Mouse (Mus musculus): ENCODE measurements around the gene Boc. TPM values are rescaled to one million over a fixed set of nuclear protein-coding genes. Genes with fewer than 3 reads are reported as not detected.

Boc gene
- polyA plus RNA-seq, 1 experiment: 30.6 TPM

GRCm38 (mm10) chr16:44496971-44497464 is 61.7 kb downstream of the Boc start:
- peaks cover 17% of the 10 kb centered on the region for H3K4me1 ChIP-seq (ENCODE audit: control insufficient read depth, insufficient read depth, low read length)
- no peak for TF ChIP-seq POLR2A (IDR thresholded peaks at IDR 0.05; ENCODE audit: low read depth, low read length)
- no peak for TF ChIP-seq CTCF (IDR thresholded peaks at IDR 0.05; ENCODE audit: borderline replicate concordance, insufficient read depth, low read length)
- no peak overlapping the region for H3K4me3 ChIP-seq (ENCODE audit: insufficient read depth, low read length)
- peak overlapping the region; percentile 65 for H3K27ac ChIP-seq (ENCODE audit: insufficient read depth, low read length)

GRCm38 (mm10) chr16:44494441-44495108 is 64.1 kb downstream of the Boc start:
- TF ChIP-seq CTCF (IDR thresholded peaks at IDR 0.05; ENCODE audit: borderline replicate concordance, insufficient read depth, low read length): no peak
- TF ChIP-seq POLR2A (IDR thresholded peaks at IDR 0.05; ENCODE audit: low read depth, low read length): no peak
- peak overlapping the region; percentile 63 for H3K27ac ChIP-seq (ENCODE audit: insufficient read depth, low read length)
- peaks cover 22% of the 10 kb centered on the region for H3K4me1 ChIP-seq (ENCODE audit: control insufficient read depth, insufficient read depth, low read length)

GRCm38 (mm10) chr16:44493868-44494267 is 64.8 kb downstream of the Boc start:
- Histone ChIP-seq H3K4me3 (ENCODE audit: insufficient read depth, low read length) (no peak overlapping the region), H3K27ac (ENCODE audit: insufficient read depth, low read length) (peak overlapping the region; percentile 63), H3K4me1 (ENCODE audit: control insufficient read depth, insufficient read depth, low read length) (peaks cover 22% of the 10 kb centered on the region)
- TF ChIP-seq CTCF (IDR thresholded peaks at IDR 0.05; ENCODE audit: borderline replicate concordance, insufficient read depth, low read length): no peak
- TF ChIP-seq POLR2A (IDR thresholded peaks at IDR 0.05; ENCODE audit: low read depth, low read length): no peak

More at GRCm38 (mm10) chr16:44494441-44495108, 64.1 kb downstream of the Boc start:
- no peak overlapping the region for H3K4me3 ChIP-seq (ENCODE audit: insufficient read depth, low read length)

GRCm38 (mm10) chr16:44492706-44493105 is 66.0 kb downstream of the Boc start:
- Histone ChIP-seq H3K27ac (ENCODE audit: insufficient read depth, low read length) (no peak overlapping the region), H3K4me3 (ENCODE audit: insufficient read depth, low read length) (no peak overlapping the region), H3K4me1 (ENCODE audit: control insufficient read depth, insufficient read depth, low read length) (peaks cover 22% of the 10 kb centered on the region)

GRCm38 (mm10) chr16:44492151-44492550 is 66.5 kb downstream of the Boc start:
- Histone ChIP-seq H3K27ac (ENCODE audit: insufficient read depth, low read length) (no peak overlapping the region), H3K4me3 (ENCODE audit: insufficient read depth, low read length) (no peak overlapping the region), H3K4me1 (ENCODE audit: control insufficient read depth, insufficient read depth, low read length) (peaks cover 20% of the 10 kb centered on the region)
- TF ChIP-seq POLR2A (IDR thresholded peaks at IDR 0.05; ENCODE audit: low read depth, low read length): no peak
- no peak for TF ChIP-seq CTCF (IDR thresholded peaks at IDR 0.05; ENCODE audit: borderline replicate concordance, insufficient read depth, low read length)

More at GRCm38 (mm10) chr16:44492706-44493105, 66.0 kb downstream of the Boc start:
- TF ChIP-seq POLR2A (IDR thresholded peaks at IDR 0.05; ENCODE audit: low read depth, low read length) (no peak), CTCF (IDR thresholded peaks at IDR 0.05; ENCODE audit: borderline replicate concordance, insufficient read depth, low read length) (no peak)

- Histone ChIP-seq H3K4me3 (ENCODE audit: insufficient read depth, low read length) (no peak overlapping the region), H3K4me1 (ENCODE audit: control insufficient read depth, insufficient read depth, low read length) (peaks cover 19% of the 10 kb centered on the region), H3K27ac (ENCODE audit: insufficient read depth, low read length) (no peak overlapping the region)
- no peak for TF ChIP-seq CTCF (IDR thresholded peaks at IDR 0.05; ENCODE audit: borderline replicate concordance, insufficient read depth, low read length)
- no peak for TF ChIP-seq POLR2A (IDR thresholded peaks at IDR 0.05; ENCODE audit: low read depth, low read length)
Observed at GRCm38 (mm10) chr16:44491051-44491450, 67.6 kb downstream of the Boc start.

GRCm38 (mm10) chr16:44487194-44487593 is 71.5 kb downstream of the Boc start:
- no peak for TF ChIP-seq POLR2A (IDR thresholded peaks at IDR 0.05; ENCODE audit: low read depth, low read length)
- TF ChIP-seq CTCF (IDR thresholded peaks at IDR 0.05; ENCODE audit: borderline replicate concordance, insufficient read depth, low read length): no peak

GRCm38 (mm10) chr16:44486612-44487011 is 72.1 kb downstream of the Boc start:
- Histone ChIP-seq H3K4me1 (ENCODE audit: control insufficient read depth, insufficient read depth, low read length) (peaks cover 8% of the 10 kb centered on the region), H3K27ac (ENCODE audit: insufficient read depth, low read length) (no peak overlapping the region), H3K4me3 (ENCODE audit: insufficient read depth, low read length) (no peak overlapping the region)
- TF ChIP-seq POLR2A (IDR thresholded peaks at IDR 0.05; ENCODE audit: low read depth, low read length): no peak
- TF ChIP-seq CTCF (IDR thresholded peaks at IDR 0.05; ENCODE audit: borderline replicate concordance, insufficient read depth, low read length): no peak

More at GRCm38 (mm10) chr16:44487194-44487593, 71.5 kb downstream of the Boc start:
- H3K4me1 ChIP-seq (ENCODE audit: control insufficient read depth, insufficient read depth, low read length): peaks cover 8% of the 10 kb centered on the region
- no peak overlapping the region for H3K27ac ChIP-seq (ENCODE audit: insufficient read depth, low read length)
- no peak overlapping the region for H3K4me3 ChIP-seq (ENCODE audit: insufficient read depth, low read length)

GRCm38 (mm10) chr16:44485691-44486090 is 73.0 kb downstream of the Boc start:
- Histone ChIP-seq H3K4me1 (ENCODE audit: control insufficient read depth, insufficient read depth, low read length) (peaks cover 5% of the 10 kb centered on the region), H3K4me3 (ENCODE audit: insufficient read depth, low read length) (no peak overlapping the region), H3K27ac (ENCODE audit: insufficient read depth, low read length) (no peak overlapping the region)
- no peak for TF ChIP-seq POLR2A (IDR thresholded peaks at IDR 0.05; ENCODE audit: low read depth, low read length)
- no peak for TF ChIP-seq CTCF (IDR thresholded peaks at IDR 0.05; ENCODE audit: borderline replicate concordance, insufficient read depth, low read length)

GRCm38 (mm10) chr16:44484831-44485230 is 73.9 kb downstream of the Boc start:
- Histone ChIP-seq H3K27ac (ENCODE audit: insufficient read depth, low read length) (peak overlapping the region; percentile 74), H3K4me1 (ENCODE audit: control insufficient read depth, insufficient read depth, low read length) (peaks cover 7% of the 10 kb centered on the region), H3K4me3 (ENCODE audit: insufficient read depth, low read length) (no peak overlapping the region)
- TF ChIP-seq POLR2A (IDR thresholded peaks at IDR 0.05; ENCODE audit: low read depth, low read length) (no peak), CTCF (IDR thresholded peaks at IDR 0.05; ENCODE audit: borderline replicate concordance, insufficient read depth, low read length) (no peak)
